In the genomic region with DNA sequence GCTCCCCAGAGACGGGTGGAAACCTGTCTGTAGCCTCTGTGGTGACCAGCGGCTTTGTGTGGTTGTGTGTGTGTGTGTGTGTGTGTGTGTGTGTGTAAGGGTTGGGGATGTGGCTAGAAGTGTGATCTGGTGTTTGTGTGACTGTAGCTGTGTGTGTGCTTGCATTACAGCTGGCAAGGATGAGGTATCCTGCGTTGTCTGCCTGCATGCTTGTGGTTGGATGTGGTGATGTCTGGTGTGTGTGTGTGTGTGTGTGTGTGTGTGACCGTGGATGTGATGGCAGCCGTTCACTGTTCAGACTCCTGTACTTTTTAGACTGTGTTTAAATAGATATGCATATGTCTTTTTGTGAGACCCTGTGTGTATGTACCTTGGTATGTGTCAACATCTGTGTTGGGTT, we compare ENCODE assay signal across 9 mouse cellular contexts. TPM values are rescaled to one million over a fixed set of nuclear protein-coding genes. Genes with fewer than 3 reads are reported as not detected.
A peak's percentile ranks its signal among the peaks of the same experiment; 100 is the strongest.
DNase-seq lines count a peak whose midpoint lies in the region; ATAC-seq and TF ChIP-seq lines count a peak whose summit lies in the region.
"Had no signal": no experiment of that assay in that cellular context is flagged by ENCODE, and none has a peak within 500 bp of the region (broad histone marks: within the 10 kb centered on the region; RNA-seq: fewer than 3 reads in every experiment).

No protein-coding gene starts in this region.

- TF ChIP-seq CTCF in gastrocnemius, adult 2 months (IDR thresholded peaks at IDR 0.05): no peak

- no peaks in the 10 kb centered on the region for H3K9me3 ChIP-seq in intestine, embryonic 15.5 days
- no peaks in the 10 kb centered on the region for H3K9me3 ChIP-seq in neural tube, embryonic 14.5 days (ENCODE audit: control insufficient read depth, low read length)

- H3K4me2 ChIP-seq in intestine, embryonic 15.5 days (replicated peaks): peak overlapping the region; percentile 91
- H3K4me2 ChIP-seq in neural tube, embryonic 14.5 days (ENCODE audit: low read depth, low read length): peak overlapping the region; percentile 96

- H3K4me3 ChIP-seq in gastrocnemius, adult 2 months: peak overlapping the region; percentile 88
- H3K4me3 ChIP-seq in intestine, embryonic 15.5 days (replicated peaks): peak overlapping the region; percentile 79
- peak overlapping the region; percentile 79 for H3K4me3 ChIP-seq in neural tube, embryonic 14.5 days (ENCODE audit: low read depth, low read length)

- WGBS in intestine, embryonic 15.5 days: 34% methylated on average over 5 of the region's 5 CpGs
- WGBS in neural tube, embryonic 14.5 days: 22% methylated on average over 5 of the region's 5 CpGs

- no peak for ATAC-seq in intestine, embryonic 15.5 days
- 0 out of 2 replicates have a peak, but pooled peaks have one; percentile 0 for ATAC-seq in neural tube, embryonic 14.5 days (ENCODE audit: low read depth)

- intact Hi-C loops in gastrocnemius, adult 2 months (cut with DNase I): loop anchor here (5.0 kb wide), 1 partner anchor 97 kb away; no protein-coding TSS in a partner anchor

- H3K4me1 ChIP-seq in intestine, embryonic 15.5 days (replicated peaks): peaks cover 33% of the 10 kb centered on the region
- H3K4me1 ChIP-seq in neural tube, embryonic 14.5 days (ENCODE audit: control insufficient read depth, insufficient read depth, low read length): peaks cover 21% of the 10 kb centered on the region

- DNase-seq in gastrocnemius, adult 2 months: no peak
- no peak for DNase-seq in gastrocnemius, postnatal 4 days (ENCODE audit: low spot score in 2 of 2)
- DNase-seq in right cerebral cortex, adult 2 months (ENCODE audit: low spot score in 2 of 2): peak; percentile 34 to 55
- DNase-seq in right cerebral cortex, postnatal 36 days (ENCODE audit: low spot score in 2 of 2): no peak
- no peak for DNase-seq in ovary, postnatal 14 days (ENCODE audit: low spot score)
- no peak for DNase-seq in kidney, postnatal 25 days

- no peaks in the 10 kb centered on the region for H3K27me3 ChIP-seq in intestine, embryonic 15.5 days (replicated peaks)
- H3K27me3 ChIP-seq in neural tube, embryonic 14.5 days (ENCODE audit: control insufficient read depth, insufficient read depth, low read length): no peaks in the 10 kb centered on the region
- H3K27me3 ChIP-seq: Patski had no signal

- H3K27ac ChIP-seq in gastrocnemius, adult 2 months: peak overlapping the region; percentile 87
- no peak overlapping the region for H3K27ac ChIP-seq in intestine, embryonic 15.5 days
- peak overlapping the region; percentile 94 for H3K27ac ChIP-seq in neural tube, embryonic 14.5 days (ENCODE audit: low read depth, low read length)

- H3K36me3 ChIP-seq in intestine, embryonic 15.5 days: peaks cover 5% of the 10 kb centered on the region
- peaks cover 23% of the 10 kb centered on the region for H3K36me3 ChIP-seq in neural tube, embryonic 14.5 days (ENCODE audit: control insufficient read depth, insufficient read depth, low read length)

- peak overlapping the region; percentile 80 for H3K9ac ChIP-seq in intestine, embryonic 15.5 days
- H3K9ac ChIP-seq in neural tube, embryonic 14.5 days (replicated peaks; ENCODE audit: low read depth, low read length): peak overlapping the region; percentile 90

RNA-seq across cellular contexts. Expression of a gene that starts 1.5 kb away (rescaled TPM):
- total RNA-seq in gastrocnemius, adult 2 months (2021): 1 to 10 TPM; 3.8 to 4.2 TPM
- 10 to 100 TPM; 26.3 to 32.3 TPM for total RNA-seq in gastrocnemius, postnatal 4 days (2021)
- polyA plus RNA-seq in intestine, embryonic 15.5 days (2015; fragmentation: Nextera tagmentation; extraction: Ambion mirVana): 16.2 and 16.5 TPM in 2 replicates
- polyA plus RNA-seq in neural tube, embryonic 14.5 days (2014; fragmentation: Nextera tagmentation; extraction: Ambion mirVana): 22.6 and 27.9 TPM in 2 replicates

RNA-seq across cellular contexts. Expression of a gene that starts 26.9 kb away (rescaled TPM):
- 1 to 10 TPM; 3.2 to 3.4 TPM for total RNA-seq in gastrocnemius, adult 2 months (2021)
- total RNA-seq in gastrocnemius, postnatal 4 days (2021): 10 to 100 TPM in 1 of 2 experiments, 1 to 10 TPM in 1; 8.6 to 10.3 TPM
- 21.3 and 21.4 TPM in 2 replicates for polyA plus RNA-seq in intestine, embryonic 15.5 days (2015; fragmentation: Nextera tagmentation; extraction: Ambion mirVana)
- 16.7 and 20.9 TPM in 2 replicates for polyA plus RNA-seq in neural tube, embryonic 14.5 days (2014; fragmentation: Nextera tagmentation; extraction: Ambion mirVana)

RNA-seq across cellular contexts. Expression of a gene that starts 31.3 kb away (rescaled TPM):
- total RNA-seq in gastrocnemius, adult 2 months (2021): 1 to 10 TPM; 3.9 to 4.3 TPM
- 1 to 10 TPM; 7.2 to 8.5 TPM for total RNA-seq in gastrocnemius, postnatal 4 days (2021)
- polyA plus RNA-seq in intestine, embryonic 15.5 days (2015; fragmentation: Nextera tagmentation; extraction: Ambion mirVana): 8.8 and 9.4 TPM in 2 replicates
- polyA plus RNA-seq in neural tube, embryonic 14.5 days (2014; fragmentation: Nextera tagmentation; extraction: Ambion mirVana): 6.6 and 7.2 TPM in 2 replicates

Comparison
In these comparisons a context has a peak if more than half of its experiments do, and no peak if none do; other contexts are left out.
1. DNase-seq: peak in right cerebral cortex, adult 2 months (2 of 2); none in gastrocnemius, adult 2 months (single experiment), gastrocnemius, postnatal 4 days (0 of 2), right cerebral cortex, postnatal 36 days (0 of 2), ovary, postnatal 14 days (single experiment) and kidney, postnatal 25 days (0 of 2).
2. RNA of a gene that starts 1.5 kb away (total RNA-seq): 26.3 to 32.3 TPM in gastrocnemius, postnatal 4 days; 3.8 to 4.2 TPM in gastrocnemius, adult 2 months; every median in the first group is over 4 times any median in the second.
3. Peak in every context shown above with its lines, with median percentiles within 50 percentile points of each other: H3K4me3 ChIP-seq.